Mouse (Mus musculus) hindbrain, postnatal 0 days (tissue): ENCODE results near the gene Sik2. TPM values are rescaled to one million over a fixed set of nuclear protein-coding genes. Genes with fewer than 3 reads are reported as not detected.

Experiments used
- ATAC-seq: fragments of 200-750 bp; cut with Nextera tagmentation; 2 replicates; pipeline ENCODE4 v1.8.0; 2017; ENCODE audit warnings: mild to moderate bottlenecking, moderate TSS enrichment, moderate library complexity
- DNase-seq: peaks from one replicate; pipeline ENCODE4 v3.0.0-alpha.2; 2015; ENCODE audit warnings: low spot score
- H3K27ac ChIP-seq: fragments of 300-500 bp; sonication (generic); 2 replicates; pipeline ENCODE4 v1.5.1; 2014; ENCODE audit warnings: mild to moderate bottlenecking
- H3K27me3 ChIP-seq: fragments of 300-500 bp; sonication (generic); 2 replicates; pipeline ENCODE4 v1.6.1; 2014; ENCODE audit warnings: low read length, mixed read lengths; ENCODE audit not compliant: insufficient read depth
- H3K36me3 ChIP-seq: fragments of 300-500 bp; sonication (generic); 2 replicates; pipeline ENCODE4 v1.6.1; 2014; ENCODE audit warnings: low read length, mixed read lengths; ENCODE audit not compliant: insufficient read depth
- H3K4me1 ChIP-seq: fragments of 300-500 bp; sonication (generic); 2 replicates; pipeline ENCODE4 v1.6.1; 2014; ENCODE audit warnings: antibody characterized with exemption, low read length, mixed read lengths; ENCODE audit not compliant: insufficient read depth
- H3K4me2 ChIP-seq: fragments of 300-500 bp; sonication (generic); 2 replicates; pipeline ENCODE4 v1.6.1; 2014; ENCODE audit warnings: low read depth, mild to moderate bottlenecking, low read length, moderate library complexity, mixed read lengths
- H3K4me3 ChIP-seq: fragments of 300-500 bp; sonication (generic); 2 replicates; pipeline ENCODE4 v1.5.1; 2014; ENCODE audit warnings: low read length
- H3K9ac ChIP-seq: fragments of 300-500 bp; sonication (generic); replicated peaks from 2 replicates; pipeline ENCODE4 v1.6.1; 2014; ENCODE audit warnings: mild to moderate bottlenecking, low read length, moderate library complexity, mixed read lengths
- H3K9me3 ChIP-seq: fragments of 300-500 bp; sonication (generic); 2 replicates; pipeline ENCODE4 v1.6.1; 2016; ENCODE audit warnings: low read length, mixed read lengths
- CTCF ChIP-seq: IDR thresholded peaks from 2 replicates; pipeline ENCODE4 v1.5.1; 2016; ENCODE audit warnings: antibody characterized with exemption, control low read depth, low read depth
- WGBS: fragments of 180-500 bp; shearing (Covaris S2); extraction: QIAGEN DNeasy Blood & Tissue Kit; methylation state at CpG from one replicate; pipeline ENCODE4 v1.1.7; 2014; 5-methylcytosine and 5-hydroxymethylcytosine counted together
- polyA plus RNA-seq: library from polyadenylated mRNA; unstranded; fragments of >200 nt; fragmentation: Nextera tagmentation; extraction: Ambion mirVana; gene quantifications from 2 replicates; pipeline ENCODE4 v1.2.1, GENCODE M21; 2015
- total RNA-seq: library from RNA; depleted of rRNA; stranded (reverse); fragments of >200 nt; gene quantifications from 2 replicates; pipeline ENCODE4 v1.2.3, GENCODE M21; 2014; rRNA removed

Sik2 gene
- total and polyA plus RNA-seq, 2 experiments from 2014 or later, result 13.0 to 24.4 TPM

DNA sequence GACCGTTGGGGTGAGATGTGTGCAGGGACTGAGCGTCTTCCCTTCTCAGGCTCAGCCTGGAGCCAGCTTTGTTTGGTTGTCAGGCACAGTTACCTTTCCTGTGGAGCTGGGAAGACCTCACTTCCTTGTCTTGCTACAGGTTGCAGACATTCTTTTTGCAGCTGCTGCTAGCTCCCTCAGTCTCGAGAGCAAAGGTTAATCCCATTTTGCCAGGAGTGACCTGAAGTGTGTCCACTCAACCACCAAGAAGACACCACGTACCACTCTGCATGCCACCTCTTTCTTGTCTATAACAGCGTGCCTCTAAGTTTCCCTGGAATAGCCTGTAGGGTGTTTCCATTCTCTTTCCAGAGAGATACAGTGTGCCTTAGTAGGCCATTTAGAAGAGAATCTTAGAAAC, 160.1 kb downstream of the Sik2 start:
- TF ChIP-seq CTCF, result no peak
- H3K4me1 ChIP-seq, result peaks cover 6% of the 10 kb centered on the region; the same call in 1 of the 2 replicates
- no peaks in the 10 kb centered on the region for H3K27me3 ChIP-seq
- no peaks in the 10 kb centered on the region for H3K9me3 ChIP-seq
- no peak overlapping the region for H3K9ac ChIP-seq
- WGBS, result 66% methylated on average over 5 of the region's 5 CpGs
- no peak for DNase-seq
- H3K36me3 ChIP-seq, result peaks cover 6% of the 10 kb centered on the region
- no peak overlapping the region for H3K27ac ChIP-seq
- peak; percentile 27; the same call in 1 of the 2 replicates for ATAC-seq
- H3K4me2 ChIP-seq, result no peak overlapping the region
- H3K4me3 ChIP-seq, result no peak overlapping the region

DNA sequence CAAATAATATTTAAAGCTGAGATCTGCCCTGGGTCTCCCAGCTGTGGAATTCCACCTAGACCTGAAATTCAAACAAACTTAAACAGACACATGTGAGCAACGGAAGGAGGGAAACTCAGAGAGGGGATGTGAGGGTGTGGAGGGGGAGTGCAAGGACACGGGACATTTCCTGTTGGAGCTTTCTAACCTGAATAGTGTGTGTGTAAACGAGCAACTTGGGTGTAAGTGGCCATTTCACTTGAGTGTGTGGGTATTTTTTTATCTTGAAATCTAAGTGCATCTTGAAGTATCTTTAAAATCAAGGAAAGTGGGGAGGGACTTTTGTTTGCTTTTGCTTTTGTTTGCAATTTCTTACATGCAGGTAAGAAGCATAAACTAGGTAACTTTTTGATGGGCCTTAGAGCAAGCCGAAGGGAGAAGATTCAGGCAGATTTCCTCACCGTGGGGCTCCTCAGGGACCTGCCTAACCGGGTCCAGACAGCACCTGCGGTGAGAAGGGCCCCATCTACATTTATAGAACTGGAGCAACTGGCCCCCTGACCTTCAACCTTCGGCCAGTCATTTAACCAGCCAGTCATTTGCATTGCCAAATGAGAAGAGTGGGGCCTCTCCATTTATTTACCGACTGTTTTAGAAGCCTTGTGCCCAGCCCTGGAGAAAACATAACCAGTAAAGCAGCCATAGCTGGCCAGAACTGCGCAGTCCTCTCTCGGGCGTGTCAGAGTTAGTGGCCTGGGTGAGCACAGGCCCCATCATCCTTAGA, 161.1 kb downstream of the Sik2 start:
- no peak for ATAC-seq
- H3K9me3 ChIP-seq, result no peaks in the 10 kb centered on the region
- H3K9ac ChIP-seq, result no peak overlapping the region

DNA sequence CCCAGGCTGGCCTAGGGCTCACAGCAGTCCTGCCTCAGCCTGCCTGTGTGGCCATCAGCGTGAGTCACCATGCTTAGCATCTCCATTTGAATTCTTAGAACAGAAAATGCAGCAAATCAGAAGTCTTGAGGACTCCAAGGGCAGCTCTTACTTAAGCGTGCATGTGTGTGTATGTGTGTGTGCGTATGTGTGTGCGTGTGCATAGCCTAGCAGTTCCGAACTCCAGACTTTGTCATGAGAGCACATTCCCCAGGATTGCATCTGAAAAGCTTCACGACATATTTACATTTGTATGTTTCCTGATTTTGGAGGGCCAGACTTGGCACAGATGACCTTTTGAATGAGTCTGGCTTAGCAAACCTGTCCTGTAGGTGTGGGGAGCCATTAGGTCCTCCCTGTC, 161.7 kb downstream of the Sik2 start:
- H3K4me2 ChIP-seq, result no peak overlapping the region
- ATAC-seq, result no peak
- no peaks in the 10 kb centered on the region for H3K9me3 ChIP-seq
- peaks cover 10% of the 10 kb centered on the region for H3K36me3 ChIP-seq
- no peaks in the 10 kb centered on the region for H3K27me3 ChIP-seq
- H3K9ac ChIP-seq, result no peak overlapping the region
- no peak overlapping the region for H3K27ac ChIP-seq
- 88% methylated on average over 6 of the region's 6 CpGs for WGBS
- H3K4me1 ChIP-seq, result no peaks in the 10 kb centered on the region
- no peak for TF ChIP-seq CTCF
- no peak for DNase-seq
- H3K4me3 ChIP-seq, result no peak overlapping the region

More for the DNA sequence above, 161.1 kb downstream of the Sik2 start:
- no peak overlapping the region for H3K27ac ChIP-seq
- no peaks in the 10 kb centered on the region for H3K4me1 ChIP-seq
- DNase-seq, result no peak
- no peak overlapping the region for H3K4me3 ChIP-seq
- peaks cover 8% of the 10 kb centered on the region for H3K36me3 ChIP-seq
- no peak for TF ChIP-seq CTCF
- H3K27me3 ChIP-seq, result no peaks in the 10 kb centered on the region
- 70% methylated on average over 12 of the region's 12 CpGs for WGBS
- no peak overlapping the region for H3K4me2 ChIP-seq

DNA sequence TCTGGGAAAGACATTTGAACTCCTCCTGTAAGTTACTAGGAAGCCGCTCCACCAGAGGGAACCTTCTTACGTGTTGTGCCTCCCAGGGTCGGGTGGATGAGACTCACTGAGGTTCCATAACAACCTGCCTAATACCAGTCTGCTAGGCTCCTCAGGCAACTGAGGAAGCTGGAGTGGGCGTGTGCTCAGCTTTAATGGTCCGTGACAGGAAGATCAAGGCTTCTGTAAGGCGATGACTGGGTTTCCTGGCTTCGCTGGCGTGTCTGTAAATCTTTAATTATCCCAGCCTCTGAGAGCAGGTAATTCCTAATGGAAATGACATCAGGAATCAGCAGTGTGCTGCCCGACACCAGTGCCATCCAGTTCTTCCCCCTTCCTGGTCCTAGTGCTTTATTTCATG, 163.3 kb downstream of the Sik2 start:
- no peak overlapping the region for H3K9ac ChIP-seq
- no peaks in the 10 kb centered on the region for H3K9me3 ChIP-seq
- no peak overlapping the region for H3K4me3 ChIP-seq
- no peaks in the 10 kb centered on the region for H3K27me3 ChIP-seq
- 70% methylated on average over 9 of the region's 9 CpGs for WGBS
- DNase-seq (no peak), ATAC-seq (no peak)
- H3K27ac ChIP-seq, result no peak overlapping the region
- H3K4me2 ChIP-seq, result no peak overlapping the region
- no peaks in the 10 kb centered on the region for H3K4me1 ChIP-seq
- peaks cover 10% of the 10 kb centered on the region for H3K36me3 ChIP-seq
- no peak for TF ChIP-seq CTCF

DNA sequence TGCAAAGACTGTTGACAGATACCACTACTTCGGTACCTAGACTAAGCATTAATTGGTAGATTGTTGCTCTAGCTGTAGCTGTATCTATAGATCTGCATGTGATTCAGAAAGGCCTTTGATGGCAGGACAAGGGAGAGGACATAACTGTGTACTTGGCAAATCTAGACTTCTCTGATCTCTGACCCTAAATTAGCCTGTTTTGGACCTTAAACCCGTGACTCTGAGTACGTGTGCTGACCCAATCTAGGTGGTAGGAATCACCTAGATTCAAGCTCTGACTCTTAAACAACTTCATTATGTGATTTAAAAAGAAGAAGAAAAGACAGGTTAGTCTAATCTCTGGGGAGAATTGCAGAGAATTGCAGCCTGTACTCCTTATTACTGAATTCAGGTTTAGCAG, 163.8 kb downstream of the Sik2 start, which contains the start of gene Ppp2r1b:
Gene Ppp2r1b, plus strand, starts transcription at position 221 of the 400 bp plus-strand sequence.
- 93% methylated on average over 3 of the region's 3 CpGs for WGBS
- Histone ChIP-seq H3K4me1 (no peaks in the 10 kb centered on the region), H3K4me2 (no peak within 1 kb of the TSS), H3K9me3 (no peaks in the 10 kb centered on the region), H3K4me3 (no peak within 1 kb of the TSS), H3K9ac (no peak within 1 kb of the TSS), H3K27ac (no peak within 1 kb of the TSS), H3K36me3 (peaks cover 10% of the 10 kb centered on the region), H3K27me3 (no peaks in the 10 kb centered on the region)
- TF ChIP-seq CTCF, result no peak
- DNase-seq (no peak), ATAC-seq (no peak)

Other genes with a start within 250 kb of the Sik2 start
- gene Fdxacb1, start 240.8 kb downstream of the Sik2 start, total RNA-seq, result 8.9 and 11.7 TPM in 2 replicates
- 9.6 and 12.0 TPM in 2 replicates for gene Fdxacb1, start 240.8 kb downstream of the Sik2 start, polyA plus RNA-seq
- gene Alg9, start 234.1 kb downstream of the Sik2 start, total RNA-seq, result 92.7 and 94.0 TPM in 2 replicates
- gene Alg9, start 234.1 kb downstream of the Sik2 start, polyA plus RNA-seq, result 46.4 and 49.9 TPM in 2 replicates
- gene 1110032A03Rik, start 233.6 kb downstream of the Sik2 start, total RNA-seq, result 39.1 and 42.3 TPM in 2 replicates
- gene 1110032A03Rik, start 233.6 kb downstream of the Sik2 start, polyA plus RNA-seq, result 66.2 and 75.0 TPM in 2 replicates
- 18.8 and 23.5 TPM in 2 replicates for gene Ppp2r1b, start 163.8 kb downstream of the Sik2 start, total RNA-seq
- gene Ppp2r1b, start 163.8 kb downstream of the Sik2 start, polyA plus RNA-seq, result 31.4 and 32.8 TPM in 2 replicates
- gene Btg4, start 51.8 kb upstream of the Sik2 start, total RNA-seq, result not detected in 2 replicates
- not detected in 2 replicates for gene Btg4, start 51.8 kb upstream of the Sik2 start, polyA plus RNA-seq
- 2.0 and 6.9 TPM in 2 replicates for gene Layn, start 68.0 kb upstream of the Sik2 start, total RNA-seq
- gene Layn, start 68.0 kb upstream of the Sik2 start, polyA plus RNA-seq, result 3.7 and 4.5 TPM in 2 replicates
- gene 4833427G06Rik, start 93.0 kb upstream of the Sik2 start, total RNA-seq, result 2.0 TPM in 1 of 2 replicates, not detected in the other
- gene 4833427G06Rik, start 93.0 kb upstream of the Sik2 start, polyA plus RNA-seq, result 1.0 and 2.3 TPM in 2 replicates
- not detected in 2 replicates for gene Gm32742, start 156.4 kb upstream of the Sik2 start, total RNA-seq
- 0.04 TPM in 1 of 2 replicates, not detected in the other for gene Gm32742, start 156.4 kb upstream of the Sik2 start, polyA plus RNA-seq
- 0.18 and 0.37 TPM in 2 replicates for gene Pou2af1, start 204.6 kb upstream of the Sik2 start, total RNA-seq
- 0.20 and 0.23 TPM in 2 replicates for gene Pou2af1, start 204.6 kb upstream of the Sik2 start, polyA plus RNA-seq